9 mouse cellular contexts compared by ENCODE assay signal in genomic region chr11:88071113-88071512, GRCm38 (mm10). TPM values are rescaled to one million over a fixed set of nuclear protein-coding genes. Genes with fewer than 3 reads are reported as not detected.
A peak's percentile ranks its signal among the peaks of the same experiment; 100 is the strongest.
DNase-seq lines count a peak whose midpoint lies in the region; ATAC-seq and TF ChIP-seq lines count a peak whose summit lies in the region.
"Had no signal": no experiment of that assay in that cellular context is flagged by ENCODE, and none has a peak within 500 bp of the region (broad histone marks: within the 10 kb centered on the region; RNA-seq: fewer than 3 reads in every experiment).

No protein-coding gene starts in this region.

- peak overlapping the region; percentile 11 for H3K4me3 ChIP-seq in kidney, embryonic 15.5 days (replicated peaks)
- no peak overlapping the region for H3K4me3 ChIP-seq in forebrain, embryonic 11.5 days (ENCODE audit: low read depth, low read length)
- no peak overlapping the region for H3K4me3 ChIP-seq in intestine, postnatal 0 days (ENCODE audit: low read depth, low read length)
- H3K4me3 ChIP-seq in neural tube, embryonic 13.5 days: peak overlapping the region; percentile 93

- WGBS in kidney, embryonic 15.5 days: 31% methylated on average over 5 of the region's 5 CpGs
- whole genome bisulfite sequencing in forebrain, embryonic 11.5 days: 38% methylated on average over 5 of the region's 5 CpGs
- WGBS in intestine, postnatal 0 days: 32% methylated on average over 5 of the region's 5 CpGs
- 60% methylated on average over 5 of the region's 5 CpGs for WGBS in neural tube, embryonic 13.5 days

- peaks cover 47% of the 10 kb centered on the region for H3K4me1 ChIP-seq in kidney, embryonic 15.5 days
- H3K4me1 ChIP-seq in forebrain, embryonic 11.5 days (replicated peaks; ENCODE audit: control insufficient read depth, insufficient read depth, low read length): peaks cover 11% of the 10 kb centered on the region
- H3K4me1 ChIP-seq in intestine, postnatal 0 days (replicated peaks; ENCODE audit: control insufficient read depth, insufficient read depth, low read length): no peaks in the 10 kb centered on the region
- peaks cover 77% of the 10 kb centered on the region for H3K4me1 ChIP-seq in neural tube, embryonic 13.5 days (replicated peaks)

- peak overlapping the region; percentile 92 for H3K4me2 ChIP-seq in kidney, embryonic 15.5 days
- H3K4me2 ChIP-seq in forebrain, embryonic 11.5 days (ENCODE audit: low read depth, low read length, severe bottlenecking): peak overlapping the region; percentile 74; the same call in 1 of the 2 replicates
- H3K4me2 ChIP-seq in intestine, postnatal 0 days (replicated peaks; ENCODE audit: low read depth): peak overlapping the region; percentile 17
- H3K4me2 ChIP-seq in neural tube, embryonic 13.5 days: peak overlapping the region; percentile 91

- no peak overlapping the region for H3K9ac ChIP-seq in kidney, embryonic 15.5 days
- no peak overlapping the region; the same call in 1 of the 2 replicates for H3K9ac ChIP-seq in forebrain, embryonic 11.5 days (ENCODE audit: low read length)
- no peak overlapping the region for H3K9ac ChIP-seq in intestine, postnatal 0 days (ENCODE audit: low read depth, low read length)
- peak overlapping the region; percentile 100 for H3K9ac ChIP-seq in neural tube, embryonic 13.5 days

- peaks cover 30% of the 10 kb centered on the region for H3K36me3 ChIP-seq in kidney, embryonic 15.5 days
- 0 out of 2 replicates have a peak, but pooled peaks cover 3% of the 10 kb centered on the region for H3K36me3 ChIP-seq in forebrain, embryonic 11.5 days (ENCODE audit: control insufficient read depth, insufficient read depth, low read length)
- H3K36me3 ChIP-seq in intestine, postnatal 0 days (ENCODE audit: control insufficient read depth, insufficient read depth): peaks cover 14% of the 10 kb centered on the region
- H3K36me3 ChIP-seq in neural tube, embryonic 13.5 days: peaks cover 23% of the 10 kb centered on the region

- H3K27me3 ChIP-seq in kidney, embryonic 15.5 days: no peaks in the 10 kb centered on the region
- H3K27me3 ChIP-seq in forebrain, embryonic 11.5 days (ENCODE audit: control insufficient read depth, insufficient read depth, low read length): no peaks in the 10 kb centered on the region
- H3K27me3 ChIP-seq in intestine, postnatal 0 days (replicated peaks; ENCODE audit: control insufficient read depth, insufficient read depth, low read length): no peaks in the 10 kb centered on the region
- H3K27me3 ChIP-seq in neural tube, embryonic 13.5 days: no peaks in the 10 kb centered on the region

- ATAC-seq in kidney, embryonic 15.5 days (replicated peaks; ENCODE audit: low FRiP score): no peak
- ATAC-seq in forebrain, embryonic 11.5 days (replicated peaks; ENCODE audit: low FRiP score): no peak
- ATAC-seq in intestine, postnatal 0 days: no peak
- ATAC-seq in neural tube, embryonic 13.5 days (ENCODE audit: low read depth): no peak

- no peak for DNase-seq in kidney, adult 8-10 months
- no peak for DNase-seq in forebrain, embryonic 11.5 days (ENCODE audit: low spot score)
- DNase-seq in ovary, postnatal 36 days (ENCODE audit: low spot score): no peak
- no peak for DNase-seq in layer of hippocampus, adult 11-12 months (ENCODE audit: low spot score)
- DNase-seq in testis, postnatal 10 days (ENCODE audit: low spot score): no peak
- DNase-seq: adrenal gland, postnatal 10 days had no signal

- no peak for TF ChIP-seq CTCF in intestine, postnatal 0 days (IDR thresholded peaks at IDR 0.05; ENCODE audit: low read depth)

- H3K27ac ChIP-seq in kidney, embryonic 15.5 days: 0 out of 2 replicates have a peak overlapping the region, but pooled peaks have one; percentile 15
- no peak overlapping the region for H3K27ac ChIP-seq in forebrain, embryonic 11.5 days (ENCODE audit: low read depth, low read length)
- H3K27ac ChIP-seq in intestine, postnatal 0 days (ENCODE audit: low read depth, low read length): no peak overlapping the region
- no peak overlapping the region for H3K27ac ChIP-seq in neural tube, embryonic 13.5 days (replicated peaks)

- H3K9me3 ChIP-seq in kidney, embryonic 15.5 days (replicated peaks): no peaks in the 10 kb centered on the region
- H3K9me3 ChIP-seq in forebrain, embryonic 11.5 days (ENCODE audit: control insufficient read depth, low read length): no peaks in the 10 kb centered on the region
- H3K9me3 ChIP-seq in intestine, postnatal 0 days (ENCODE audit: control insufficient read depth): no peaks in the 10 kb centered on the region
- no peaks in the 10 kb centered on the region for H3K9me3 ChIP-seq in neural tube, embryonic 13.5 days

RNA-seq across cellular contexts. Expression of gene Vezf1, which starts 3.0 kb away (rescaled TPM):
- 42.5 and 42.8 TPM in 2 replicates for polyA plus RNA-seq in kidney, embryonic 15.5 days (2015; fragmentation: Nextera tagmentation; extraction: Ambion mirVana)
- 84.8 and 87.7 TPM in 2 replicates for polyA plus RNA-seq in forebrain, embryonic 11.5 days (2014; fragmentation: Nextera tagmentation; extraction: Ambion mirVana)
- polyA plus RNA-seq in intestine, postnatal 0 days (2015; fragmentation: Nextera tagmentation; extraction: Ambion mirVana): 16.8 and 18.7 TPM in 2 replicates
- 53.9 and 62.8 TPM in 2 replicates for polyA plus RNA-seq in neural tube, embryonic 13.5 days (2015; fragmentation: Nextera tagmentation; extraction: Ambion mirVana)

RNA-seq across cellular contexts. Expression of gene Srsf1, which starts 23.9 kb away (rescaled TPM):
- 320 and 328 TPM in 2 replicates for polyA plus RNA-seq in kidney, embryonic 15.5 days (2015; fragmentation: Nextera tagmentation; extraction: Ambion mirVana)
- polyA plus RNA-seq in forebrain, embryonic 11.5 days (2014; fragmentation: Nextera tagmentation; extraction: Ambion mirVana): 559 and 563 TPM in 2 replicates
- 70.7 and 73.2 TPM in 2 replicates for polyA plus RNA-seq in intestine, postnatal 0 days (2015; fragmentation: Nextera tagmentation; extraction: Ambion mirVana)
- 281 and 354 TPM in 2 replicates for polyA plus RNA-seq in neural tube, embryonic 13.5 days (2015; fragmentation: Nextera tagmentation; extraction: Ambion mirVana)

RNA-seq across cellular contexts. Expression of gene Cuedc1, which starts 26.7 kb away (rescaled TPM):
- polyA plus RNA-seq in kidney, embryonic 15.5 days (2015; fragmentation: Nextera tagmentation; extraction: Ambion mirVana): 18.8 and 23.4 TPM in 2 replicates
- 26.2 and 29.0 TPM in 2 replicates for polyA plus RNA-seq in forebrain, embryonic 11.5 days (2014; fragmentation: Nextera tagmentation; extraction: Ambion mirVana)
- polyA plus RNA-seq in intestine, postnatal 0 days (2015; fragmentation: Nextera tagmentation; extraction: Ambion mirVana): 7.1 and 10.1 TPM in 2 replicates
- 51.3 and 59.1 TPM in 2 replicates for polyA plus RNA-seq in neural tube, embryonic 13.5 days (2015; fragmentation: Nextera tagmentation; extraction: Ambion mirVana)

Comparison
In these comparisons a context has a peak if more than half of its experiments do, and no peak if none do; other contexts are left out.
1. H3K4me2 ChIP-seq: peak in every context shown above with its lines; median percentile 92 in kidney, embryonic 15.5 days; 91 in neural tube, embryonic 13.5 days; 74 in forebrain, embryonic 11.5 days; 17 in intestine, postnatal 0 days.
2. H3K4me3 ChIP-seq: peak in kidney, embryonic 15.5 days (single experiment) and neural tube, embryonic 13.5 days (single experiment); none in forebrain, embryonic 11.5 days (single experiment) and intestine, postnatal 0 days (single experiment).